Mouse (Mus musculus) left cerebral cortex, postnatal 10 days (tissue): ENCODE results near the gene Manea. TPM values are rescaled to one million over a fixed set of nuclear protein-coding genes. Genes with fewer than 3 reads are reported as not detected.
"Not testable (repeated sequence)": the region's sequence is repeated elsewhere in the genome, so short reads cannot be mapped to it uniquely, and the experiment has no call there.

Experiments used
- DNase-seq, 2 experiments: peaks; one replicate each; pipeline ENCODE4 v3.0.0; 2021 to 2022; ENCODE audit warnings: low spot score in 2 of 2, mixed read lengths in 1 of 2; ENCODE audit errors: extremely low spot score in 1 of 2
- intact Hi-C: fragments of 180-260 bp; cut with DNase I; formaldehyde crosslinking; loops from one replicate; pipeline ENCODE4 v1.15.1; 2025
- total RNA-seq, 2 experiments: library from RNA; stranded (reverse); gene quantifications; 2 replicates each; pipeline ENCODE4 v1.2.3; 2021

The Manea gene
- 10 to 100 TPM; 23.7 to 39.3 TPM for total RNA-seq

DNA sequence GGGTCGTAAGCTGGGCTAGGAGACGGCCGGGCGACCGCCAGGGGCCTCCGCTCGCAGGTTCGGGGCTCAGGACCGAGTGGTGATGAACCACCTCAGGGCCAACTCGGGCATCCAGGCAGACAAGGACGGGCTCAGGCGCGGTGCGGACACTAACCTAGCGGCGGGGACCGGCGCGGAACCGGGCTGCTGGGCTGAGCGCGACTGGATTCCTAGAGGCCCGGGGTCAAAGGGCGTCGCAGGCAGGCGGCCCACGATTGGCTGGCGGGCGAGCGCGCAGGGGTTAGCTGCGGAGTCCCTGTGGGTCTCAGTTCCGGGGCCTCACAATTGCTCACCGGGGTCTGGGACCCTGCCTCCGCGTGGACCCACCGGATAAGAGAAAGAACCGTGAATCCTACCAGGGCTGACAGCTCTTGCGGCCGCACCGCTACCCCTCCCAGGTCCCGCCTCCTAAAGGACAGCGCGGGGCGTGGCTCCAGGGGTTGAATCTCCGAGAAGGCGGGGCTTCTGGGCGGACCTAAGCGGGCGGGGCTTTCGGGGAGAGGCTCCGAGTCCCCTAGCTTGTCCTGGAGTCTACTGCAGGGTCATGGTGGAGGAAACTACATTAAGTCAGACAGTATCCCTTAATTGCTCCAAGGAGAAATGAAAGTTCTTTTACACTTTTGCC, at the start of gene Manea:
Gene Manea (minus strand): TSS at position 449 of the 664 bp plus-strand sequence.
- intact Hi-C loops = no loop called here
- peak; percentile 76 to 95 for DNase-seq

DNA sequence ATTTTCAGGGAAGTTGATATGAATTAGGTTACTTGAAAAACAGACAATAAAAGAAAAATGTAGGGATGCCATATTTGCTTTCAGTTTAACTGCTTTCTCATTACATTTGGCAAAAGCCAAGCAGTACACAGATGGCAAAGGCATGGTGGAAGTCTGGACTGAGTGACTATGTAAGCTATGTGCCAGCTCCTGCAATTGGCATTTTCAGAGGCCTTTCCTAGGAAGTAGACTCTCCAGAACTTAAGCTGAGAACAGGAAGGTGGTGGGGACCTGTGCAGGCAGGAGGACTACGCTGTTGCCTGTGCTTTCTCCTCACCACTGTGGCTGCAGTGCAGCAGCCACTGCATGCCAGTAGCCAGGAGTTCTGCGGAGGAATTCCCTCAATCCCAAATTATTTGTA, 7.9 kb upstream of the Manea start:
- intact Hi-C loops = no loop called here
- DNase-seq = no peak

GRCm38 (mm10) chr4:26353643-26354231, 7.0 kb upstream of the Manea start:
- intact Hi-C loops = no loop called here
- DNase-seq = no peak

GRCm38 (mm10) chr4:26347239-26347638, 548 bp upstream of the Manea start:
- DNase-seq = no peak
- intact Hi-C loops = no loop called here

DNA sequence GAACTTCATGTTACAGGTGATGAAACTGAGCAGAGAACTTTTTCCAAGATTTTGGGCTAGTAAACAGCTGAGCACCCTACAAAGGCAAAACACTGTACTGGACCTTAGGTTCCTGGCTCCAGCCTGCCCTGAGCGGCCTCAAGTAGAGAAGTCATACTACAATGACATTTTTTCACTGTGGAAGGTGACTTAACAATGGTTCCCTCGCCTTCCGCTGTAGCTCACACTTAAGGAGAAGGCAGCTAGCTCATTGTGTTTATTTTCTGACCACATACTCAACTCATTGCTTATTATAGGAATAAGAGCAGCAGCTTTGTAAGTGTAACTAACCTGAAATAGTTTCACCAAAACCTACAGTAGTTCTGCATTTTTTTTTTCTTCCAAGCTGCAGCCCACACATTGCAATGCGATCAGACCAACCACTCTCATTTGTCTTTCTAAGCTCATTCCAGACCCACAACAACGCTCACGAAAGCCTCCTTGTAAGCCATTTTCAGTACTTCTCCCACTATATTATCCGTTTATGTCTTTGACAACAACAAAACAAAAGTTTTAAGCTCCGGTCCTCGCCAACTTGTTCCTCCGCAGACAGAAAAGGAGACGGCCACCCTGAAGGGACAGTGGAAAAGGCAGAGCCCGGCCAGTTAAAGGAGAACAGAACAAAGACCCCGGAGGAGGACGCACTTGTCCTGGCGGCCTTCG, 799 bp downstream of the Manea start:
- intact Hi-C loops = no loop called here
- no peak for DNase-seq

DNA sequence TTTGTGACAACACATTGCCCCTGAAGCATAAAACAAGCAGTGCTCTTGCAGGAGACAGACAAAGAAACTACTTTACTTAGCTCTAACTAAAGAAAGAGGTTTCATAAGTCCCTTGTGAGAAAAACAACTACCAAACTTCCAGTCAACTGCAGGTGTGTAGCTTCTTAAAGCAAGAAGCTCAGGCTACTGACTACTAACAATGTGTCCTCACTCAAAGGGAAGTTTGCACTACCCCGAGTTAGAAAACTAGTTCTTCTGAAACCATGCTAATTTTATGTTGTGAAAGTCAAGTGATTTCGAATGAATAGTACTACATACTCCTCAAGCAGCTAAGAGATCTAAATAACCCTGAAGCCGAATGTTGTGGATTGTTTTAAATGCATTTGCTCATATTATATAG, 1.6 kb downstream of the Manea start:
- intact Hi-C loops = no loop called here
- no peak for DNase-seq

DNA sequence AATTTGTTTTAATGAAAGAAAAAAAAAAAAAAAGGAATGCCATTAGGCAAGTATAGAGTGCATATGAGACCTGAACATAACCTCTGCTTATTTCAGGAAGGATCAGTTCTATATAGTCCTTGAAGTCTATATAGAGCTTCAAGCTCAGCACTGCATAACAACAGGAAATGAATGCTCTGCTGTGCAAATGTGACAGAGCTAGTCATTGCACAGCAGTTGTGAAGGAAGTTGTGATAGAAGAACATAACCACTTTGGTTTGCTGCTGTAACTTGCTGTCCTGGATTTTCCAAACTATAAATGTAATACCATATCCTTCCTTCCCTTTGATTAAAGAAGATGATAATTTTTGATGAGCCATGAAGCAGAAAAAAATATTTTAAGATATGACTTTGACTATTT, 4.3 kb downstream of the Manea start:
- intact Hi-C loops = no loop called here
- DNase-seq = no peak

DNA sequence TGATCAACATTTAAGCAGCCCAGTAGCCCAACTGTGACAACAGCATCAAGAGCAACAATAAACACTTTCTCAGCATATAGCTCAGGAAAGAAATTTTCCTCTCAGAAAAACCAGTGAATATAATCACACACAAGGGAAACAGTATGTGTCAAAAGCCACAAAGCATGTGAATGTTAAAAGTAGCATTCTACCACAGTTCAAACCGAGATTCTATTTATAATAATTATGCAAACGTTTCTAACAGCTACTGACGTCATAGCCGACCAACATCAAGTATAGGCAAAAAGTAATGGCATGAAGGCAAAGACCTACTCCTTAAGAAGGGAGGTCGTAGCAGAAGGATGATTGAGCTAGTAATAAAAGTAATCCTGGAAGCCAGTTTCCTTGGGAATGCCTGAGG, 8.1 kb downstream of the Manea start:
- intact Hi-C loops = no loop called here
- no peak for DNase-seq

DNA sequence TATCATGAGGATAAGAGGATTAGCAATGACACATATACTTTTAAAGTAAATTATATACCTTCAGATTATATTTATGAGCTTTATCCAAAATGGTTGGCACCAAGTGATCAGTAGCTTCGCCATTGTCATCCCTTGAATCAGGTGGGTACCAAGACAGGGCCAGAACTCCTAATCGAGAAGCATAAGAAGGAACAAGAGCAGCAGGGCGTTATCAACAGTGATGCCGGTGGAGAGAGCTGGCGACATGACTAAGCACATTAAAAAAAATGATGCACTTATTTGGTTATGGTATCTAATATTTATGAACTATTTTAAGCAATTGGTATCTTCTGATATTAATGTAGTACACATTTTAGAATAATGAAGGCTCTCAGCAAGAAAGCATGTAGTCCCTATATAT, 10.1 kb downstream of the Manea start:
- intact Hi-C loops = no loop called here
- no peak for DNase-seq

- DNase-seq, intact Hi-C loops: not testable (repeated sequence)
Measured at GRCm38 (mm10) chr4:26304731-26305130, 42.0 kb downstream of the Manea start.

- intact Hi-C loops = no loop called here
- no peak for DNase-seq
Measured at GRCm38 (mm10) chr4:26277112-26277716, 69.5 kb downstream of the Manea start.

GRCm38 (mm10) chr4:26276264-26276663, 70.4 kb downstream of the Manea start:
- intact Hi-C loops = no loop called here
- DNase-seq = peak in 1 of 2 experiments; percentile 26

DNA sequence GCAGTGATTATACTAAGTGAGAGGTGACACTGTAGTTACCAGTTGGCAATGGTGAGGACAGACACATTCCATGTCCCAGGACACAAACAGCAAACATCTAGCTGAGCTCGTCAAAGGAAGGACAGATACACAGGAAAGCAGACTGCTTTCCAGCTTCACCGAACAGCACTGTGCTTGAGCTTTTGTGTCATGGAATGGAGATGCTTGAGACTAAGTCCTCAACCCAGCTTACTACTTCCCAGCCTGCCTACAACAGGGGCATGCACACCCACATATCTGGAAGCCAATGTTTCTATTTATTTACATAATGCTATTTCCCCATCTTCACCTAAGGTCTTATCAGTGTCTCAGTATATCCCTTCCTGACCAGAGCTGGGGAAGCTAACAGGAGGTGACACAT, 70.9 kb downstream of the Manea start:
- no peak for DNase-seq
- intact Hi-C loops = no loop called here
